Mouse (Mus musculus): ENCODE measurements around the gene Cdh6.

DNA sequence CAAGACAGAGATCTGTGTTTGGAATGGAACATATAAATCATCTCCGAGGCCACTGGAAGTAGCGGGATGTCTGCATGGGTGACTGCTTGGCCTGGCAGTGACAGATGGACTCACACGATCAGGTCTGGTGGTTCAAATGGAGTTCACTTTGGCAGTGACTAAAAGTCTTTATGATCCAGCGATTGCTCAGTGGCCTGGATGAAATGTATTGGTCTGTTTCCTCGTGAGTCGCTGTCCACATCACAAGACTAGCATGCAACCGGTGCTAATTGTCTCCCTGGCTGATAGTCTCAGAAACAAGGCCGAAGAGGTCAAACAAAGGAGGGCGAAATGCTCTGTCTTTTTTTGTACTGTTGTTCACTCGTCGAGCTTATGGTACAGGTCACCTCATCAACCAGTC, 19.6 kb upstream of the Cdh6 start:
- TF ChIP-seq POLR2A (IDR thresholded peaks at IDR 0.05; ENCODE audit: extremely low read depth, insufficient read depth, low read length) (no peak), CTCF (IDR thresholded peaks at IDR 0.05; ENCODE audit: low read depth, low read length) (no peak)

Measured in liver, adult 2 months (tissue).